Mouse (Mus musculus): ENCODE results near the gene Tulp4. TPM values are rescaled to one million over a fixed set of nuclear protein-coding genes. Genes with fewer than 3 reads are reported as not detected.

Gene Tulp4
- polyA plus RNA-seq, 1 experiment from 2014 or later = 33.6 TPM

GRCm38 (mm10) chr17:6073405-6073804, 32.8 kb upstream of the Tulp4 start:
- Histone ChIP-seq H3K4me3 (ENCODE audit: low read depth, low read length) (no peak overlapping the region), H3K9ac (ENCODE audit: low read length) (no peak overlapping the region), H3K27me3 (ENCODE audit: control insufficient read depth, insufficient read depth, low read length) (no peaks in the 10 kb centered on the region), H3K4me2 (replicated peaks; ENCODE audit: low read depth) (no peak overlapping the region), H3K4me1 (replicated peaks; ENCODE audit: control insufficient read depth, insufficient read depth) (no peaks in the 10 kb centered on the region), H3K27ac (replicated peaks) (no peak overlapping the region), H3K9me3 (ENCODE audit: control insufficient read depth, low read length) (no peaks in the 10 kb centered on the region), H3K36me3 (ENCODE audit: control insufficient read depth, insufficient read depth, low read length) (peaks cover 2% of the 10 kb centered on the region; the same call in 1 of the 2 replicates)
- no peak for ATAC-seq (ENCODE audit: low FRiP score, low TSS enrichment)
- TF ChIP-seq CTCF (IDR thresholded peaks at IDR 0.05; ENCODE audit: low read depth) (no peak), EP300 (optimal IDR thresholded peaks at IDR 0.05) (no peak)
- DNase-seq (ENCODE audit: low spot score) = no peak
- 73% methylated on average over 7 of the region's 7 CpGs for WGBS

- TF ChIP-seq EP300 (optimal IDR thresholded peaks at IDR 0.05) = no peak
- TF ChIP-seq CTCF (IDR thresholded peaks at IDR 0.05; ENCODE audit: low read depth) = peak; percentile 30; the same call in 1 of the 2 replicates
- Histone ChIP-seq H3K27ac (replicated peaks) (peak within 1 kb of the TSS; percentile 91), H3K4me3 (ENCODE audit: low read depth, low read length) (peak within 1 kb of the TSS; percentile 86), H3K9me3 (ENCODE audit: control insufficient read depth, low read length) (no peaks in the 10 kb centered on the region), H3K4me2 (replicated peaks; ENCODE audit: low read depth) (peak within 1 kb of the TSS; percentile 83), H3K36me3 (ENCODE audit: control insufficient read depth, insufficient read depth, low read length) (peaks cover 6% of the 10 kb centered on the region; the same call in 1 of the 2 replicates), H3K4me1 (replicated peaks; ENCODE audit: control insufficient read depth, insufficient read depth) (no peaks in the 10 kb centered on the region), H3K27me3 (ENCODE audit: control insufficient read depth, insufficient read depth, low read length) (no peaks in the 10 kb centered on the region), H3K9ac (ENCODE audit: low read length) (peak within 1 kb of the TSS; percentile 87)
- under 1% methylated on average over 68 of the region's 70 CpGs for WGBS
- ATAC-seq (ENCODE audit: low FRiP score, low TSS enrichment) (peak; percentile 99), DNase-seq (ENCODE audit: low spot score) (peak; percentile 98)
Observed at GRCm38 (mm10) chr17:6079287-6080122, 26.7 kb upstream of the Tulp4 start, which contains the start of the genes Serac1 and Gtf2h5. Gene Serac1 (minus strand): TSS chr17:6079741. Gene Gtf2h5 (plus strand): TSS chr17:6079786.

- H3K4me1 ChIP-seq (replicated peaks; ENCODE audit: control insufficient read depth, insufficient read depth) = no peaks in the 10 kb centered on the region
- 83% methylated on average over 5 of the region's 5 CpGs for WGBS
- H3K36me3 ChIP-seq (ENCODE audit: control insufficient read depth, insufficient read depth, low read length) = peaks cover 10% of the 10 kb centered on the region; the same call in 1 of the 2 replicates
- H3K27ac ChIP-seq (replicated peaks) = no peak overlapping the region
- TF ChIP-seq EP300 (optimal IDR thresholded peaks at IDR 0.05) = no peak
- TF ChIP-seq CTCF (IDR thresholded peaks at IDR 0.05; ENCODE audit: low read depth) = no peak
- no peak overlapping the region for H3K9ac ChIP-seq (ENCODE audit: low read length)
- no peak overlapping the region for H3K4me3 ChIP-seq (ENCODE audit: low read depth, low read length)
- H3K4me2 ChIP-seq (replicated peaks; ENCODE audit: low read depth) = no peak overlapping the region
- H3K27me3 ChIP-seq (ENCODE audit: control insufficient read depth, insufficient read depth, low read length) = no peaks in the 10 kb centered on the region
- DNase-seq (ENCODE audit: low spot score) (no peak), ATAC-seq (ENCODE audit: low FRiP score, low TSS enrichment) (no peak)
- no peaks in the 10 kb centered on the region for H3K9me3 ChIP-seq (ENCODE audit: control insufficient read depth, low read length)
Observed at GRCm38 (mm10) chr17:6083323-6083890, 22.8 kb upstream of the Tulp4 start.

GRCm38 (mm10) chr17:6091604-6092003, 14.6 kb upstream of the Tulp4 start:
- no peak overlapping the region for H3K9ac ChIP-seq (ENCODE audit: low read length)
- no peaks in the 10 kb centered on the region for H3K27me3 ChIP-seq (ENCODE audit: control insufficient read depth, insufficient read depth, low read length)
- no peaks in the 10 kb centered on the region for H3K9me3 ChIP-seq (ENCODE audit: control insufficient read depth, low read length)
- no peak for DNase-seq (ENCODE audit: low spot score)
- H3K36me3 ChIP-seq (ENCODE audit: control insufficient read depth, insufficient read depth, low read length) = no peaks in the 10 kb centered on the region
- TF ChIP-seq EP300 (optimal IDR thresholded peaks at IDR 0.05) (no peak), CTCF (IDR thresholded peaks at IDR 0.05; ENCODE audit: low read depth) (no peak)
- no peak overlapping the region for H3K4me2 ChIP-seq (replicated peaks; ENCODE audit: low read depth)
- H3K4me3 ChIP-seq (ENCODE audit: low read depth, low read length) = no peak overlapping the region
- 76% methylated on average over 6 of the region's 6 CpGs for WGBS
- peak; percentile 75 for ATAC-seq (ENCODE audit: low FRiP score, low TSS enrichment)
- no peaks in the 10 kb centered on the region for H3K4me1 ChIP-seq (replicated peaks; ENCODE audit: control insufficient read depth, insufficient read depth)
- H3K27ac ChIP-seq (replicated peaks) = no peak overlapping the region

- Histone ChIP-seq H3K9me3 (ENCODE audit: control insufficient read depth, low read length) (no peaks in the 10 kb centered on the region), H3K4me3 (ENCODE audit: low read depth, low read length) (no peak overlapping the region), H3K36me3 (ENCODE audit: control insufficient read depth, insufficient read depth, low read length) (no peaks in the 10 kb centered on the region), H3K4me1 (replicated peaks; ENCODE audit: control insufficient read depth, insufficient read depth) (no peaks in the 10 kb centered on the region), H3K9ac (ENCODE audit: low read length) (no peak overlapping the region), H3K27me3 (ENCODE audit: control insufficient read depth, insufficient read depth, low read length) (no peaks in the 10 kb centered on the region), H3K4me2 (replicated peaks; ENCODE audit: low read depth) (no peak overlapping the region), H3K27ac (replicated peaks) (no peak overlapping the region)
- TF ChIP-seq CTCF (IDR thresholded peaks at IDR 0.05; ENCODE audit: low read depth) (peak; percentile 52), EP300 (optimal IDR thresholded peaks at IDR 0.05) (no peak)
- DNase-seq (ENCODE audit: low spot score) = no peak
- ATAC-seq (ENCODE audit: low FRiP score, low TSS enrichment) = no peak
Observed at GRCm38 (mm10) chr17:6095579-6095978, 10.7 kb upstream of the Tulp4 start.

- no peaks in the 10 kb centered on the region for H3K36me3 ChIP-seq (ENCODE audit: control insufficient read depth, insufficient read depth, low read length)
- ATAC-seq (ENCODE audit: low FRiP score, low TSS enrichment) (peak; percentile 68; the same call in 1 of the 2 replicates), DNase-seq (ENCODE audit: low spot score) (peak; percentile 64)
- no peak overlapping the region for H3K4me2 ChIP-seq (replicated peaks; ENCODE audit: low read depth)
- H3K27ac ChIP-seq (replicated peaks) = no peak overlapping the region
- TF ChIP-seq CTCF (IDR thresholded peaks at IDR 0.05; ENCODE audit: low read depth) = peak; percentile 91
- TF ChIP-seq EP300 (optimal IDR thresholded peaks at IDR 0.05) = no peak
- no peaks in the 10 kb centered on the region for H3K4me1 ChIP-seq (replicated peaks; ENCODE audit: control insufficient read depth, insufficient read depth)
- 31% methylated on average over 4 of the region's 4 CpGs for WGBS
- H3K27me3 ChIP-seq (ENCODE audit: control insufficient read depth, insufficient read depth, low read length) = no peaks in the 10 kb centered on the region
- no peak overlapping the region for H3K9ac ChIP-seq (ENCODE audit: low read length)
- H3K9me3 ChIP-seq (ENCODE audit: control insufficient read depth, low read length) = no peaks in the 10 kb centered on the region
- H3K4me3 ChIP-seq (ENCODE audit: low read depth, low read length) = no peak overlapping the region
Observed at GRCm38 (mm10) chr17:6097884-6098283, 8.4 kb upstream of the Tulp4 start.

All from stomach, postnatal 0 days (tissue).